In genomic region chr2:166377329-166377728, GRCm38 (mm10) we compare ENCODE assay signal across 8 mouse cellular contexts.
DNase-seq lines count a peak whose midpoint lies in the region; ATAC-seq and TF ChIP-seq lines count a peak whose summit lies in the region.

No protein-coding gene starts in this region.

- no peak overlapping the region for H3K4me3 ChIP-seq in embryonic facial prominence, embryonic 14.5 days (ENCODE audit: low read depth, low read length)
- no peak overlapping the region for H3K4me3 ChIP-seq in hindbrain, postnatal 0 days (ENCODE audit: low read length)

- H3K9me3 ChIP-seq in embryonic facial prominence, embryonic 14.5 days (ENCODE audit: control insufficient read depth, low read length), result 0 out of 2 replicates have a peak, but pooled peaks cover 3% of the 10 kb centered on the region
- no peaks in the 10 kb centered on the region for H3K9me3 ChIP-seq in hindbrain, postnatal 0 days (ENCODE audit: low read length)

- peak; percentile 65; the same call in 1 of the 2 replicates for ATAC-seq in embryonic facial prominence, embryonic 14.5 days (ENCODE audit: low read depth)
- peak; percentile 77 for ATAC-seq in hindbrain, postnatal 0 days

- intact Hi-C loops in heart, postnatal 14 days (cut with DNase I), result no loop called here

- peak; percentile 25 for DNase-seq in layer of hippocampus, adult 11-12 months (ENCODE audit: low spot score)
- DNase-seq in layer of hippocampus, adult 9-11 months, result no peak
- DNase-seq in embryonic facial prominence, embryonic 14.5 days (ENCODE audit: low spot score), result peak; percentile 85
- peak; percentile 85 for DNase-seq in hindbrain, postnatal 0 days (ENCODE audit: low spot score)
- peak; percentile 59 for DNase-seq in retina, adult 2 months (ENCODE audit: low read depth, low spot score)
- DNase-seq in Muller cell, postnatal 12 days (ENCODE audit: inconsistent ontology term), result no peak
- no peak for DNase-seq in urinary bladder, postnatal 36 days (ENCODE audit: low spot score in 2 of 2)
- no peak for DNase-seq in heart, postnatal 14 days

- no peak overlapping the region for H3K4me2 ChIP-seq in embryonic facial prominence, embryonic 14.5 days (ENCODE audit: low read depth, low read length)
- no peak overlapping the region for H3K4me2 ChIP-seq in hindbrain, postnatal 0 days (ENCODE audit: low read depth, low read length)

- H3K36me3 ChIP-seq in embryonic facial prominence, embryonic 14.5 days (ENCODE audit: control insufficient read depth, insufficient read depth, low read length), result no peaks in the 10 kb centered on the region
- H3K36me3 ChIP-seq in hindbrain, postnatal 0 days (ENCODE audit: insufficient read depth, low read length), result no peaks in the 10 kb centered on the region

- H3K9ac ChIP-seq in embryonic facial prominence, embryonic 14.5 days (ENCODE audit: low read depth, low read length), result no peak overlapping the region
- H3K9ac ChIP-seq in hindbrain, postnatal 0 days (replicated peaks; ENCODE audit: low read length), result no peak overlapping the region

- H3K27me3 ChIP-seq in embryonic facial prominence, embryonic 14.5 days (replicated peaks; ENCODE audit: control insufficient read depth, insufficient read depth, low read length), result no peaks in the 10 kb centered on the region
- no peaks in the 10 kb centered on the region for H3K27me3 ChIP-seq in hindbrain, postnatal 0 days (ENCODE audit: insufficient read depth, low read length)

- peaks cover 21% of the 10 kb centered on the region for H3K4me1 ChIP-seq in embryonic facial prominence, embryonic 14.5 days (ENCODE audit: control insufficient read depth, insufficient read depth, low read length)
- no peaks in the 10 kb centered on the region for H3K4me1 ChIP-seq in hindbrain, postnatal 0 days (ENCODE audit: insufficient read depth, low read length)

- no peak for TF ChIP-seq CTCF in hindbrain, postnatal 0 days (IDR thresholded peaks at IDR 0.05; ENCODE audit: low read depth)

- H3K27ac ChIP-seq in embryonic facial prominence, embryonic 14.5 days (replicated peaks; ENCODE audit: low read depth, low read length), result no peak overlapping the region
- no peak overlapping the region for H3K27ac ChIP-seq in hindbrain, postnatal 0 days

- 26% methylated on average over 3 of the region's 3 CpGs for WGBS in embryonic facial prominence, embryonic 14.5 days
- WGBS in hindbrain, postnatal 0 days, result 9% methylated on average over 3 of the region's 3 CpGs

Comparison
In these comparisons a context has a peak if more than half of its experiments do, and no peak if none do; other contexts are left out.
1. DNase-seq: peak in layer of hippocampus, adult 11-12 months (single experiment), embryonic facial prominence, embryonic 14.5 days (single experiment), hindbrain, postnatal 0 days (single experiment) and retina, adult 2 months (single experiment); none in layer of hippocampus, adult 9-11 months (single experiment), Muller cell, postnatal 12 days (single experiment), urinary bladder, postnatal 36 days (0 of 2) and heart, postnatal 14 days (0 of 2).